Mouse (Mus musculus): ENCODE measurements around the gene Slx1b. TPM values are rescaled to one million over a fixed set of nuclear protein-coding genes. Genes with fewer than 3 reads are reported as not detected.
"Not testable (repeated sequence)": the region's sequence is repeated elsewhere in the genome, so short reads cannot be mapped to it uniquely, and the experiment has no call there.

Slx1b gene
- 14.8 TPM for polyA plus RNA-seq (2021)

DNA sequence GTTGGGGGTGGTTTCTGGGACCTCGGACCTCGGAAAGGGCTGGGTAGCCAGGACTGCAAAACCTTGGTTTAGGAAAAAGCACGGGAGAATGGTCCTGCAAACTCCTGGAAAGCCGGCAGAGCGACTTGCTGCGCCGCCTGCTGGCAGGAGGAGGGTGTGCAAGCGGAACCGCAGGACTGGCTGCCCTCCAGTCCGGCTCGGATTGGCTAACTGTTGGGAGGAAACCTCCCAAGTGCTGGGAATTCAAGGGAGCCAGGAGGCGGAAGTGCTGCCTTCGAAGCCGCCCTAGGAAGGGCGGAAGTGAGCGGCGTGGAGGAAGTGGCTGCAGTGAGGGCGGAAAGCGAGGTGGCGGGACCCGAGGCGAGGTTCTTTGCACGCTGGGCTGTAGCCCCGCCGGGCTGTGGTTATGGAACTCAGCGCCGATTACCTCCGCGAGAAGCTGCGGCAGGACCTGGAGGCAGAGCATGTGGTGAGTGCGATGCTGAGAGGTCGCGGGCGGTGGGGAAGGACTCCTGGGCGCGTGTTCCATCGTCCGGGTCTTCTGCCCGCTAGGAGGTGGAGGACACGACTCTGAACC lies at the start of gene Slx1b:
Gene Slx1b, minus strand, starts transcription at position 154 of the 577 bp plus-strand sequence.
- no peaks in the 10 kb centered on the region for H3K27me3 ChIP-seq
- DNase-seq (ENCODE audit: low read depth, low spot score) (peak; percentile 87), ATAC-seq (peak; percentile 92)
- no peak for TF ChIP-seq CTCF (IDR thresholded peaks at IDR 0.05)
- ChIA-PET POLR2A (no interaction called here), CTCF (no interaction called here)
- in situ Hi-C loops (cut with MboI; ENCODE audit: low pct_unique_long_range_greater_than_20kb) = no loop called here

DNA sequence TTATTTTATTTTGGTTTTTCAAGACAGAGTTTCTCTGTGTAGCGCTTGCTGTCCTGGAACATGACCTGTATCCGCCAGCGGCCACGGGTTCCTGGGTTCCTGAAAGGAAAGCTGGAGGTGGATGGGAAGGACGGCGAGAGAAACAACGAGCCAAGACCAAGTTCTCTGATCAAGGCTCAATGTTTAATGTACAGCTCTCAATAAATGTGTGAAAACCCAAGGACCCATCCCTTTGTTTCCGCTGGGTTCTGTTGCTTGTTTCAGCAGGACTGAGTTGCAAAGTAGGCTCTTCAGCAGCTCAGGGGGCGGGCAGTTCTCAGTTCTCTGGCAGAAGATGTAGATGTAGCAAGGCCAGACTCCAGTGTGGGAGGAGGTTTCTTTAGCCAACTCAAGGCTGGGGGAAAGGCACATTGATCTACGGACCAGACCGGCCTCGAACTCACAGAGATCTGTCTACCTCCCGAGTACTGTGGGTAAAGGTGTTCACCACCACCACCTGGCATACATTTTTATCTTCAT lies 46.4 kb upstream of the Slx1b start:
- ChIA-PET POLR2A (no interaction called here), CTCF (interaction anchor here (1.4 kb wide), 1 partner anchor 9 kb away, joined by 3 read pairs; no protein-coding TSS in a partner anchor)
- H3K27me3 ChIP-seq = no peaks in the 10 kb centered on the region
- in situ Hi-C loops (cut with MboI; ENCODE audit: low pct_unique_long_range_greater_than_20kb) = no loop called here
- no peak for ATAC-seq
- TF ChIP-seq CTCF (IDR thresholded peaks at IDR 0.05) = no peak
- DNase-seq (ENCODE audit: low read depth, low spot score) = no peak

DNA sequence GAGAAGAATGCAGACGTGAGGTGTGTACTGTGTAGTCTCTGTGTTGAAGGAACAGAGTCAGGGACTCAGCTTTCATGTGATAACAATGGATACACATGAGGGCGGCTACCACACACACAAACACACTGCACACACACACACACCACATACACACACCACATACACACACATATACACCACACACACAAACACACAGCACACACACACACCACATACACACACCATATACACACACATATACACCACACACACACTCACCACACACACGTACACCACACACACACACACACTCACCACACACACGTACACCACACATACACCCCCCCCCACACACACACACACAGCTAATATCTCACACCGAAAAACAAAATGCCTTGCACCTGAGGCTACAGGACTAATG lies 45.9 kb upstream of the Slx1b start:
- DNase-seq (ENCODE audit: low read depth, low spot score) = no peak
- no peaks in the 10 kb centered on the region for H3K27me3 ChIP-seq
- ChIA-PET CTCF (interaction anchor here (0.6 to 1.4 kb wide), 2 partner anchors 10 to 47 kb away, joined by 3 read pairs; no protein-coding TSS in a partner anchor), POLR2A (no interaction called here)
- in situ Hi-C loops (cut with MboI; ENCODE audit: low pct_unique_long_range_greater_than_20kb) = no loop called here
- no peak for ATAC-seq
- TF ChIP-seq CTCF (IDR thresholded peaks at IDR 0.05) = no peak

DNA sequence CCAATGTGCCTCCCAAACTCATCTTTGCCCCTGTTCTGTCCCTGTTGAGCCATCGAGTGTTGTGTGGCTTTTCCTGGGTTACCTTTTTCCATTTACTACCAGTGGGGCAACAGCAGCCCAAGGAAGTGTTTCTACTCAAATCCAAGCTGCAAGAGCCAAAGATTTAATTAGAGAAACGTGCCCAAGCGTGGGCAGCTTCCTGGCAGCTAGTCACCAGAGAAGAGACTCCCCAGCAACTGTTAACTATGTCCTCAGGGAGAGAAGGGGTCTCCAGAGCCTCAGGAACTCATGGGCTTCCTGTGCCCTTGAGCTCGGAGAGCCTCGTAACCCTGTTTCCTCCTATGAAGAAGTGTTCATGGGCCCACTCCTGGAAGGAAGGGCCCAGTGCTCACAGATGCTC lies 45.4 kb upstream of the Slx1b start:
- POLR2A ChIA-PET = no interaction called here
- CTCF ChIA-PET = interaction anchor here (0.6 kb wide), 1 partner anchor 47 kb away, joined by 3 read pairs; no protein-coding TSS in a partner anchor
- no peak for DNase-seq (ENCODE audit: low read depth, low spot score)
- in situ Hi-C loops (cut with MboI; ENCODE audit: low pct_unique_long_range_greater_than_20kb) = no loop called here
- no peak for ATAC-seq
- TF ChIP-seq CTCF (IDR thresholded peaks at IDR 0.05) = no peak
- H3K27me3 ChIP-seq = no peaks in the 10 kb centered on the region

DNA sequence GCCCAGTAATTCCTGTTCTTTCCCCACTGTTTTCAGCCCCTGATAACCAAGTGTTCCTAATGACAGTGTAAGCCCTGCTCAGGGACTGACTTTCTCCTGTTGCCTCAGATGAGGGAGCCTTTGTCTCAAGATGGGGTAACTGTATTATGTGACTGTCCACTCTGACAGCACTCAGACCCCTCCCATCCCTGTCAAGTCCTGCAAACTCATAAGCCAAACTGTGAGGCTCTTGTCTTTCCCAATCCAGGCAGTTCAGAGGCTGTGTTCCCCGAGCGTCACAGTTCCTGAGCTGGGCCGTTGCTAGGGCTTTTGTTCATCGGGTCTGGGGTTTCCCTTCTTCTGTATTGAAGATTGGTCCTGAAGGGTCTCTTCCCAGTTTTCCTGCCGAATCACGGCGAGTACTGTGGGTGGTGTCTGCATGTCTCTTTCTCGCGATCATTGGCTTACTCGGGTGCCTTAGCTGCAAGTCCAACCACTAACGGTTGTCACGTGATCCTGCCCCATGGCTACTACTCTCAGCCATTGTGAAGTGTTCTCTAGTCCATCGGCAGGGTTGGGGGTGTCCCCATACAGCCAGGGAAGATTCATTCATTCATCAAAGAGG lies 44.6 kb upstream of the Slx1b start:
- no peak for TF ChIP-seq CTCF (IDR thresholded peaks at IDR 0.05)
- no peak for DNase-seq (ENCODE audit: low read depth, low spot score)
- H3K27me3 ChIP-seq = no peaks in the 10 kb centered on the region
- POLR2A ChIA-PET = no interaction called here
- ATAC-seq = no peak
- in situ Hi-C loops (cut with MboI; ENCODE audit: low pct_unique_long_range_greater_than_20kb) = no loop called here
- CTCF ChIA-PET = no interaction called here

DNA sequence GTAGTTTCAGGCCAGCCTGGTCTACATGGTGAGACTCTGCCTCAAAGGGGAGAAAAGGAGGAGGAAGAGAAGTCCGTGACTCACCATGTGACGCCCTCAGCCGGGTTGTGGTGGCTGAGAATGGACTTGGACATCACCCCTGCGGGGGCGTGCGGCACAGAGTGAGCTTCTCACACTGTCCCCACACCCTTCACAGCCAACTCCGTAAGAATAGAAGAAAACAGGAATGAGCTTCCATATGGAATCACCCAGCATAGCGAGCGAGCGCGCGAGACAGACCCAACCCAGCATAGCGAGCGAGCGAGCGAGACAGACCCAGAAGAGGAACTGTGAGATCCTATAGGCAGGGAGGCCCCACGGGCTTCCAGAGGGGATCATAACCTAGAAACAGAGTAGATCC lies 44.0 kb upstream of the Slx1b start:
- TF ChIP-seq CTCF (IDR thresholded peaks at IDR 0.05) = no peak
- POLR2A ChIA-PET = no interaction called here
- CTCF ChIA-PET = no interaction called here
- in situ Hi-C loops (cut with MboI; ENCODE audit: low pct_unique_long_range_greater_than_20kb) = no loop called here
- ATAC-seq (no peak), DNase-seq (ENCODE audit: low read depth, low spot score) (no peak)
- no peaks in the 10 kb centered on the region for H3K27me3 ChIP-seq

DNA sequence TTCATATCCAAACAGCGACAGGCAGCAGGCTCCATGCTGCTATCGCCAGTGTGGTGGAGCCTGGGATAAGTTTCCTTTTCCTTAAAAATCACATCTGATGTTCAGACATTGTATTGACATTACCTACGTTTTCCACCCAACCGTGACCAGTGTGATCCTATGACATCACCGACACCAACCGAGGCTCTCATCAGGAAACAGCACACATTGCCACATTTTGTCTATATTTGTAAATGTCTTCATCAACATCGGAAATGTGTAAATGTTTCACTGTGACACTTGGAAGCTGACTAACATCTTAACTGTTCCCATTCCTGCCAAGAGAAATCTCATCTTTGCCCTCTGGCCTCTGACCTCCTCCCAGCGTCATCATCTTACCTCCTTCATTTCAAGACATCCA lies 40.5 kb upstream of the Slx1b start:
- no peak for ATAC-seq
- ChIA-PET CTCF (no interaction called here), POLR2A (no interaction called here)
- no peak for TF ChIP-seq CTCF (IDR thresholded peaks at IDR 0.05)
- no peaks in the 10 kb centered on the region for H3K27me3 ChIP-seq
- in situ Hi-C loops (cut with MboI; ENCODE audit: low pct_unique_long_range_greater_than_20kb) = no loop called here
- DNase-seq (ENCODE audit: low read depth, low spot score) = no peak

DNA sequence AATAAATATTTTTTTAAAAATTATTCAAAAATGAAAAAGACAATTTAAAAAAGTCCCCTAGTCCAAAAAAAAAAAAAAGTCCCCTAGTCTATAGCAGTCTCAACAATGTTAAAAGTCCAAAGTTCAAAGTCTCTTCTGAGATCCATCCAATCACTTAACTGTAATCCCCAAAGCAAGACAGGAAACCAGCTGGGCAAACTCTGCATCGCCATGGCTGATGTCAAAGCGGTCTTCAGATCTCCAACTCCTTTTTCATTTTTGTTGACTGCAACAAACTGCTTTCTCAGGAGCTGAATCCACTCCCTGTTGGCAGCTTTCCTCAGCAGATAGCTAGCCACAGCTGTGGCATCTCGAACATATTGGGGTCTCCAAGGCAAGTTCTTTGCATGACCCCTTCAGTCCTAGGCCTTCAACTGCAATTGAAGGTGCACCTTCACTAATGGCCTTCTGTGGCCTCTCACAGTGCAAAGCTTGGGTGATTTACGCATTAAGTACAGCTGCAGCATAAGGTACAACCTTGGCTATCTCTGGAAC lies 34.7 kb upstream of the Slx1b start:
- H3K27me3 ChIP-seq; in situ Hi-C loops (cut with MboI; ENCODE audit: low pct_unique_long_range_greater_than_20kb); CTCF ChIA-PET; ATAC-seq; DNase-seq (ENCODE audit: low read depth, low spot score): not testable (repeated sequence)
- POLR2A ChIA-PET = interaction anchor here (0.6 kb wide), 1 partner anchor 286 kb away, joined by 5 read pairs; no protein-coding TSS in a partner anchor

DNA sequence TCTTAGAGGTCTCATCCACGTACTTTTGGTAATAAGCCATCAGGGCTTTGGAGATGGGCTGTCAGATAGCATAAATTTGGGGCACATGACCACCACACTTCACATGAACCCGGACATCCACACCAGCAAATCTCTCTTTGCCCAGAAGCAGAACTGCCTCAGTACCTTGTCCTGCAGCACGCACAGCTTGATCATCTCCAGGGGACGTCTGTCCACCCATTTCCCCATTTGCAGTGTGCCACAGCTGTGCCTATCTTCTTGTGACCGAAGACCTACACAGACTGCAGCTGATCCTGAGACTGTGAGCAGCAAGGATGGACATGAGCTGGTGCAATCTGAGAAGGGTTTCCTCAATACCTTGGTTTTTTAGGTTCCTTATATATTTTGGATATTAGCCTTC lies 30.1 kb upstream of the Slx1b start:
- ChIA-PET CTCF (no interaction called here), POLR2A (no interaction called here)
- in situ Hi-C loops (cut with MboI; ENCODE audit: low pct_unique_long_range_greater_than_20kb) = no loop called here
- TF ChIP-seq CTCF (IDR thresholded peaks at IDR 0.05) = no peak
- no peaks in the 10 kb centered on the region for H3K27me3 ChIP-seq
- no peak for ATAC-seq
- no peak for DNase-seq (ENCODE audit: low read depth, low spot score)

DNA sequence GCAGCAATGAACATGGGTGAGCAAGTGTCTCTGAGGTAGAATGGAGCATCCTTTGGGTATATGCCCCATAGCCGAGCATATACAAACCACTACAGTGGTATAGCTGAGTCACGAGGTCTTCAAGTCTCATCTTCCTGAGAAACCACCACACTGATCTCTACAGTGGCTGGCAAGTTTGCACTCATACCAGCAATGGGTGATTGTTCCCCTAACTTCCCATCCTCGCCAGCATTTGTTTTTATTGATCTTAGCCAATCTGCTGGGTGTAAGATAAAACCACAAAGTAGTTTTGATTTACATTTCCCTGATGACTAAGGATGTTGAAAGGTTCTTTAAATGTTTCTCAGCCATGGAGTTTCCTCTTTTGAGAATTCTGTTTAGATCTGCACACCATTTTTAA lies 29.5 kb upstream of the Slx1b start:
- no peak for ATAC-seq
- ChIA-PET CTCF (no interaction called here), POLR2A (no interaction called here)
- H3K27me3 ChIP-seq = no peaks in the 10 kb centered on the region
- no peak for DNase-seq (ENCODE audit: low read depth, low spot score)
- in situ Hi-C loops (cut with MboI; ENCODE audit: low pct_unique_long_range_greater_than_20kb) = no loop called here
- TF ChIP-seq CTCF (IDR thresholded peaks at IDR 0.05) = no peak

DNA sequence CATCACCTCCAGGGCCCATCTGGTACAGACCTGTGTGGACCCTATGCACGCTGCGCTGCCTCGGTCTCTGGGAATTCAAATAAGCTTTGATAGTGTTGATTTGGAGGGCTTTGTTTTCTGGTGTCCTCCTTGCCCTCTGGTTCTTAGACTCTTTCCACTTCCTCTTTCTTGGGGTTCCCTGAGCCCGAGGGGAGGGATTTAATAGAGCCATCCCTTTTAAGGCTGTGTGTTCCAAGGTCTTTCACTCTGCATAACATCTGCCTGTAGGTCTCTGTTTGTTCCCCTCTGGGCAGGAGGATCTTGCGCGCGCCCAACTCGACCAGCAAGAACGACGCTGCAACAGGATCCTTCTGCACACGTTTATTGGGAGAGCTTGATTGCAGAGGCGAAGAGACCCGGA lies 26.1 kb upstream of the Slx1b start:
- ChIA-PET CTCF (no interaction called here), POLR2A (no interaction called here)
- no peak for TF ChIP-seq CTCF (IDR thresholded peaks at IDR 0.05)
- DNase-seq (ENCODE audit: low read depth, low spot score) = no peak
- in situ Hi-C loops (cut with MboI; ENCODE audit: low pct_unique_long_range_greater_than_20kb) = no loop called here
- no peak for ATAC-seq
- no peaks in the 10 kb centered on the region for H3K27me3 ChIP-seq

All from Patski (cell line).